Mouse (Mus musculus) embryonic facial prominence, embryonic 15.5 days (tissue): ENCODE measurements around the gene Sorcs1. TPM values are rescaled to one million over a fixed set of nuclear protein-coding genes. Genes with fewer than 3 reads are reported as not detected.
A peak's percentile ranks its signal among the peaks of the same experiment; 100 is the strongest.

ENCODE experiments used
- ATAC-seq: fragments of 200-750 bp; cut with Nextera tagmentation; 2 replicates; pipeline ENCODE4 v1.8.0; 2017; ENCODE audit warnings: low read depth, moderate TSS enrichment; ENCODE audit not compliant: insufficient number of reproducible peaks, low FRiP score, low TSS enrichment
- H3K27ac ChIP-seq: fragments of 300-500 bp; sonication (generic); replicated peaks from 2 replicates; pipeline ENCODE4 v1.5.1; 2015; ENCODE audit warnings: mild to moderate bottlenecking, inconsistent platforms
- H3K27me3 ChIP-seq: fragments of 300-500 bp; sonication (generic); 2 replicates; pipeline ENCODE4 v1.6.1; 2015; ENCODE audit warnings: inconsistent platforms
- H3K36me3 ChIP-seq: fragments of 300-500 bp; sonication (generic); 2 replicates; pipeline ENCODE4 v1.6.1; 2015; ENCODE audit warnings: mild to moderate bottlenecking, inconsistent platforms
- H3K4me1 ChIP-seq: fragments of 300-500 bp; sonication (generic); 2 replicates; pipeline ENCODE4 v1.6.1; 2015; ENCODE audit warnings: inconsistent platforms
- H3K4me2 ChIP-seq: fragments of 300-500 bp; sonication (generic); replicated peaks from 2 replicates; pipeline ENCODE4 v1.6.1; 2015; ENCODE audit warnings: mild to moderate bottlenecking, inconsistent platforms
- H3K4me3 ChIP-seq: fragments of 300-500 bp; sonication (generic); replicated peaks from 2 replicates; pipeline ENCODE4 v1.5.1; 2015; ENCODE audit warnings: mild to moderate bottlenecking, inconsistent platforms
- H3K9ac ChIP-seq: fragments of 300-500 bp; sonication (generic); 2 replicates; pipeline ENCODE4 v1.6.1; 2015; ENCODE audit warnings: inconsistent platforms
- H3K9me3 ChIP-seq: fragments of 300-500 bp; sonication (generic); replicated peaks from 2 replicates; pipeline ENCODE4 v1.6.1; 2016; ENCODE audit warnings: inconsistent platforms
- WGBS: fragments of 180-500 bp; shearing (Covaris S2); methylation state at CpG from one replicate; pipeline ENCODE4 v1.1.7; 2015; 5-methylcytosine and 5-hydroxymethylcytosine counted together
- polyA plus RNA-seq: library from polyadenylated mRNA; unstranded; fragments of >200 nt; fragmentation: Nextera tagmentation; extraction: Ambion mirVana; gene quantifications from 2 replicates; pipeline ENCODE4 v1.2.1, GENCODE M21; 2015

The Sorcs1 gene
- polyA plus RNA-seq: 2.6 and 2.7 TPM in 2 replicates

DNA sequence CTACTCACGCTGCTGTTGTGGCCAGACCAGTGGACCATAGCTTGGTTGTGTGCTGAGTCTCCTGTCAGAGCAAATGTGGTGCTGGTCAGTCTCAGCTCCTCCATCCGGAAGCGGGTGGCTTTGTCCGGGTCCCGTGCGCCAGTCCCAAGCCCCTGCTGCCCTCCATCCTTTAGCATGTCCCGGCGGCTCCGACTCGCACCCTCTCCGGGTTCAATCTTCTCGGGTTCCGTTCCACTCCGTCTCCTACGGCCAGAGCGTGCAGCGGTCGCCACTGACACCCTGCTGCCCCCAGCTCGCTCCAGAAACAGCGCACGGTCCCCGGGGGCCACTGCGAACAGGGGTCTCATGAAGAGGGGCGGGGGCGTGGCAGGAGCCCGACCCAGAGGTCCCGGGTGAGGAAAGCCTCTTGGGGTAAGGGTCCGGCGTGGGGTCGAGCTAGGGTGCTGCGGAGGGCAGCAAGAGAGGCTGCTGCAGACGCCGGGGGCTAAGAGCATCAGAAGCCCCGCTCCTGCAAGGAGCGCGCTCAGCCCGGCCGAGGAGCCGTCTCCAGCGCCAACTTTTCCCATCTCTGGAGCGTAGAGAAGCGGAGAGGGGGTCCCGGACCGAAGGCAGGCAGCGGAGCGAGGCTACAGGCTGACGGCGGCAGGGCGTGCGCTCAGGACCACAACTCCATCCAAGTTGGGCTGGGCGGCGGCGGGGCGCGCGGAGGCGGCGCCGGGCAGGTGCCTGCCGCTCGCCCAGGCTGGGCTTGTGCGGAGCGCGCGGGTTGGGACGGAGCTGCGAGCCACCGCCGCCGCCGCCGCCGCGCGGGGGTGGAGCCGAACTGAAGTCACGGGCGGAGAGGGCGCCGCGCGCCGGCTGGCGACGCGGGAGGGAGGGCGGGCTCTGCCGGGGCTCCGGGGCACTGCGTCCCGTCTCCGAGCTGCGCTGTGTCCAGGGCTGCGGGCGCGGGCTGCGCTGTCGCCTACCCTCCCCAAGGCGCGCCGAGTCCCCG is at the start of gene Sorcs1:
Gene Sorcs1 (minus strand): TSS at position 744 of the 994 bp plus-strand sequence.
- Histone ChIP-seq H3K4me3 (peak within 1 kb of the TSS; percentile 55), H3K9me3 (no peaks in the 10 kb centered on the region), H3K4me2 (peak within 1 kb of the TSS; percentile 97), H3K27me3 (peaks cover 32% of the 10 kb centered on the region), H3K9ac (peak within 1 kb of the TSS; percentile 28; the same call in 1 of the 2 replicates), H3K27ac (no peak within 1 kb of the TSS), H3K4me1 (peaks cover 7% of the 10 kb centered on the region), H3K36me3 (no peaks in the 10 kb centered on the region)
- ATAC-seq: peak; percentile 87
- under 1% methylated on average over 85 of the region's 102 CpGs for WGBS

DNA sequence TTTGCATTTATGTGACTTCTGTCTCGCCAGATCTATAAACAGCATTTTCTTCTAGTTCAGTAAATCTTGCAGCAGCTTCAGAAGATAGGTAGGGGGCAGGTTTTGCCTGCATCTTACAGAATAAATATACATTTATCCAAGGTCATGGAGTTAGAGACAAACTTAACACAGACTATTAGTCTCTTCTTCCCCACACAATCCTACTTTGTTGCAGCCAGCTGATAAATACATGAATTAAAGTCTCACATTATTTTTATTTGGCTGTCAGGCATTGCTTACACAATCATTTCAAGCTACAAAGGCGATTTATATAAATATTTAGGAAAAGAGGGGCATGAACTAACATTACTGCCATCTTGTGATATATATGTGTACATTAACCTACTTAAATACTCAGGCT is 4.8 kb upstream of the Sorcs1 start:
- no peak for ATAC-seq
- no peak overlapping the region for H3K9ac ChIP-seq
- no peak overlapping the region for H3K4me3 ChIP-seq
- H3K4me2 ChIP-seq: no peak overlapping the region
- H3K27ac ChIP-seq: no peak overlapping the region
- H3K9me3 ChIP-seq: no peaks in the 10 kb centered on the region
- H3K4me1 ChIP-seq: peaks cover 1% of the 10 kb centered on the region
- no peaks in the 10 kb centered on the region for H3K36me3 ChIP-seq
- 52% methylated on average over 2 of the region's 2 CpGs for WGBS
- H3K27me3 ChIP-seq: peaks cover 12% of the 10 kb centered on the region

DNA sequence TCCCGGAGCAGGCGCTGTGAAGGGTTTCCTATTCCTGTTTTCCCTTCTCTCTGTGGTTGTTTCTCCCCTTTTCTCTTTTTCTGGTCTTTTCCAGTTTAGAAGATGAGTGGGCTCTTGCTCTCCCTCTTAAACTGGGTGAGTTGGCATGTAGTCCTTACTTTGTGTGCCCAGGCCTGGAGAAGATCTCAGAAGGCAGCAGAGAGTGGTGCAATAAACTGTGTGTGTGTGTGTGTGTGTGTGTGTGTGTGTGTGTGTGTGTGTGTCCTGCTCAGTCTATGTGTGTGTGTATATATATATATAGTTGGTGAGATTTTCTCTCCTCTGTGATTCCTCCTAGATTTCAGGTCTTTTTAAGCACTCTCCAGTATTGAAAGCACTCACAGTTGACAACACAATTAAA is 500 bp upstream of the Sorcs1 start:
- no peak for ATAC-seq
- peaks cover 7% of the 10 kb centered on the region for H3K4me1 ChIP-seq
- peaks cover 32% of the 10 kb centered on the region for H3K27me3 ChIP-seq
- H3K9me3 ChIP-seq: no peaks in the 10 kb centered on the region
- H3K36me3 ChIP-seq: no peaks in the 10 kb centered on the region
- H3K4me3 ChIP-seq: peak overlapping the region; percentile 55
- WGBS: 0% methylated on average over 2 of the region's 2 CpGs
- H3K9ac ChIP-seq: no peak overlapping the region
- peak overlapping the region; percentile 97 for H3K4me2 ChIP-seq
- H3K27ac ChIP-seq: no peak overlapping the region

DNA sequence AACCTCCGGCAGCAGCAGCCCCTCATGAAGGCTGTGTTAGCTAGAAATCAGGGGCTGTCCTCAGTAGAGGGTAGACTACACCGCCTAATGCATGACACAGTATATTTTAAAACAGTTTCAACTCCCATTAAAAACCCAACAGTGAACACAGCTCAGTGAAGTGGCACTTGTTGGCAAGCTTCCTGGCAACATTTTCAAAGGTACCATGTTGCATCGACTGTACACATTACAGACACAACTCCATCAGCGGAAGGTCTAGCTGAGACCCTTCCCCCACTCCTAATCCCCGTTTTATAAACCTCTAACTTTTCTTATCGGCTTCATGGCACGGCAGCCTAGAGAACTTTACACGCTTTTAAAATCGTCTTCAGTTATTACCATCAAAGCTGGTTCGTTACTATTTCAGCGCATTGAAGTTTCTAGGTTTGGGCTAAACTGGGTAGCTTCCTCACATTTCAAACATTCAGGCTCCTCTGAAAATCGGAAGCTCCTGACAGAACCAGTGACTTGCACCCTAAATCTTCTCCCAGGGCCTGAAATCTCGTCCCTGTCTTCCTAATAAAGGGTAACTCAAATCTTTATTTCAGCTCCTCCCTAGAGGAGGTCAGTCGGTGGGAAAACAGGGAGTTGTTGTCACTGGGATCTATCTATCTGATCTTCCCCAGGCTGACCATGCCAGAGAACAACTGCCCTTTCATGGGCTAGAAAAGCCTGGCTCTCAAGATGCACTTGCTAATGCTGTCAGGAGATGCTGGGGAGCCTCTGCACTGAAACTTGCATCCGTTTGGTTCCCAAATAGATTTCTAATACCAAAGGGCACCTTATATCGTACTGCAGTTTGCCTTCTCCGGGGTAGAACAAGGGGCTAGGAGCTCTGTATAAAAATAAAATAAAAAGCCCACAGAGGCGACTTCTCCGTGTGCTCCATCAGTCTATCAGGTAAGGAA is 1.6 kb downstream of the Sorcs1 start:
- ATAC-seq: no peak
- peak overlapping the region; percentile 55 for H3K4me3 ChIP-seq
- H3K4me1 ChIP-seq: peaks cover 7% of the 10 kb centered on the region
- no peaks in the 10 kb centered on the region for H3K9me3 ChIP-seq
- H3K9ac ChIP-seq: no peak overlapping the region
- WGBS: 32% methylated on average over 19 of the region's 19 CpGs
- H3K27me3 ChIP-seq: peaks cover 32% of the 10 kb centered on the region
- no peak overlapping the region for H3K27ac ChIP-seq
- peak overlapping the region; percentile 97 for H3K4me2 ChIP-seq
- H3K36me3 ChIP-seq: no peaks in the 10 kb centered on the region

DNA sequence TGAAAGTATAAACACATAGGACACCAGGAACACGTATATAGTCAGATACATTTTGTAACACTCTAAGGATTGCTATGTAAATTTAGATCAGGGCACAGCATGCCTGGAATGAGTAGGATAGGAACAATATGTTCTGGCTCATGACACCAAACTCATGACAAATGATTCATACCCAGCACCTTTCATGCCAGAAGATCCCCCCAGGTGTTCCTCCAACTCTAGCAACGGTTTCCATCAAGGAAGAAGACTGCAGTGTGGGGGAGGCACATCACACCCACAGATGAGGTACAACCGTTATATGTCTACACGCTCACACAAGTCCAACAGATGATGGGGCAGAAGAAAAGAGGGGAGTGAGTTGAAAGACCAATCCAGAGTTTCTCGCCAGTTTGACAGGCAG is 3.5 kb downstream of the Sorcs1 start:
- no peak overlapping the region for H3K9ac ChIP-seq
- no peak overlapping the region for H3K4me2 ChIP-seq
- 65% methylated on average over 5 of the region's 5 CpGs for WGBS
- ATAC-seq: no peak
- peaks cover 7% of the 10 kb centered on the region for H3K4me1 ChIP-seq
- no peaks in the 10 kb centered on the region for H3K36me3 ChIP-seq
- H3K27ac ChIP-seq: no peak overlapping the region
- H3K4me3 ChIP-seq: no peak overlapping the region
- H3K9me3 ChIP-seq: no peaks in the 10 kb centered on the region
- peaks cover 32% of the 10 kb centered on the region for H3K27me3 ChIP-seq

DNA sequence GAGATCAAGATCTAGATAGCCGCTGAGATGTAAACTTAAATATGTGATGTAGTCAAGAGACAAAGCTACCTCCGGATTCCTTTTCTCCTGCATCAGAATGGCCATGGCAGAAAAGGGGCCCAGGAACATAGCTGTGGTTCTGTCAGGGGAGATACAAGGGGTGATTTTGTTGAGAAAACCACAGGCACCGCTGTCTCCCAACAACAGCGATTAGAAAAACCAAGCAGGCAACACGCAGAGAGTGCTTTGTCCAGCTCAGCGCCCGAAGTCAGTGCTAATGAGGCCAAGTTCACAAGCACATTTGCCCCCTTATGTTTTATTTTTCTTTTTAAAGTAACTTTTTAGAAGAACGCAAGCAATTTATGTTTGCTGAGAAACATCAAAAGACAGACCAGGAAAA is 10.9 kb downstream of the Sorcs1 start:
- no peak for ATAC-seq
- Histone ChIP-seq H3K4me2 (no peak overlapping the region), H3K9ac (no peak overlapping the region), H3K27ac (no peak overlapping the region), H3K36me3 (no peaks in the 10 kb centered on the region), H3K4me1 (no peaks in the 10 kb centered on the region), H3K27me3 (no peaks in the 10 kb centered on the region), H3K9me3 (no peaks in the 10 kb centered on the region), H3K4me3 (no peak overlapping the region)
- WGBS: 67% methylated on average over 8 of the region's 8 CpGs

DNA sequence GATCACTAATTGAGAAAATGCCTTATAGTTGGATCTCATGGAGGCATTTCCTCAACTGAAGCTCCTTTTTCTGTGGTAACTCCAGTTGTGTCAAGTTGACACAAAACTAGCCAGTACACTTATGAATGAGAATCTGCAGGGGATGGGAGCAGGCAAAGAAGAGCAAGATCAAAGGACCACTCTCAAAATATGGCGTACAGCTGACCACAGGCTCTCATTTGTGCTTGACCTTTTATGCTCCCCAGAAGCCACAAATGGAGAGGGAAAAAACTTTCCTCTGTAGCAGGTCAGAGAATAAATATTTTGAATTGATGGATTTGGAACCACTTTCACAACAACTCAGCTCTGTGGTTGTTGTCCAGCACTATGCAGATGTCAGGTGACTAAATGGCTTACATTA is 14.1 kb downstream of the Sorcs1 start:
- no peak overlapping the region for H3K4me2 ChIP-seq
- no peaks in the 10 kb centered on the region for H3K9me3 ChIP-seq
- ATAC-seq: no peak

DNA sequence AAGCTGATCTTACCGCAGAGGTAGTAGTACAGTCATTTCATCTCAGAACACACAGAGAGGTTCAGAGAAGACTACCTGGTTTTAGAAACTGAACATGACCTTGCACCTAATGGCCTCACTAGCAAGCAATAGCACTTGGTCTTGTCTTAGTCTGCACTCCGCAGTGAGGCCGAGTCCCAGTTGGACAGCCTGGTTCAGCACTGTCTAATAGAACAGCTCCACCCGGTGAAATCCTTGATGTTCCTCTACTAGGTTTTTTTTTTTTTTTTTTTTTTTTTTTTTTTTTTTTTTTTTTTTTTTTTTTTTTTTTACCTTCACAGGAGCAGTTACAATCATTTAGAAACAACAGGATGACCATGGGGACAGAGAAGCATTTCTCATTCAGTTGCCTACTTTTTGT is 19.3 kb downstream of the Sorcs1 start:
- Histone ChIP-seq H3K27me3 (no peaks in the 10 kb centered on the region), H3K9ac (no peak overlapping the region), H3K27ac (no peak overlapping the region), H3K9me3 (no peaks in the 10 kb centered on the region), H3K36me3 (no peaks in the 10 kb centered on the region), H3K4me3 (no peak overlapping the region), H3K4me1 (no peaks in the 10 kb centered on the region), H3K4me2 (no peak overlapping the region)
- WGBS: 56% methylated on average over 4 of the region's 4 CpGs
- ATAC-seq: no peak

More for the DNA sequence above, 14.1 kb downstream of the Sorcs1 start:
- H3K27ac ChIP-seq: no peak overlapping the region
- H3K4me1 ChIP-seq: no peaks in the 10 kb centered on the region
- no peaks in the 10 kb centered on the region for H3K36me3 ChIP-seq
- no peak overlapping the region for H3K4me3 ChIP-seq
- H3K9ac ChIP-seq: no peak overlapping the region
- no peaks in the 10 kb centered on the region for H3K27me3 ChIP-seq
- WGBS: 44% methylated on average over 1 of the region's 1 CpGs

DNA sequence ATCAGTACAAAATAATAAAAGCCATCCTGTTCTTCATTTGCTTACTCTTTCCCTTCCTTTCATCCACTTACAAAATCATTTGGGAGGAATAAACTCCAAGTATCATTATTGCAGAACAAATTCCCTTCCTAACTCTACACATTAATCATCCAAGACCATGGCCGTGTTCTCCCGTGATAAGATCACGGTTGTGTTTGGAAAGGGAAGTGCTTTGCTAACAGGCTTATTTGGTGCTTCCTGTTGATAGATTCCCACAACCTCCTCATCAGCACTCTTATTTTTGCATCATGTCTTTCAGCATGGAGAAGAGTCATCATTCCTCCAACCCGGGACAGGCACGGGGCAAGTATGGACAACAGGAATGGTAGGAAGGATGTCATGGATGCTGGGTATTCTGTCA is 25.7 kb downstream of the Sorcs1 start:
- Histone ChIP-seq H3K4me1 (no peaks in the 10 kb centered on the region), H3K27me3 (no peaks in the 10 kb centered on the region), H3K27ac (no peak overlapping the region), H3K4me2 (no peak overlapping the region), H3K9me3 (no peaks in the 10 kb centered on the region), H3K36me3 (no peaks in the 10 kb centered on the region), H3K9ac (no peak overlapping the region), H3K4me3 (no peak overlapping the region)
- 71% methylated on average over 5 of the region's 5 CpGs for WGBS
- ATAC-seq: no peak

DNA sequence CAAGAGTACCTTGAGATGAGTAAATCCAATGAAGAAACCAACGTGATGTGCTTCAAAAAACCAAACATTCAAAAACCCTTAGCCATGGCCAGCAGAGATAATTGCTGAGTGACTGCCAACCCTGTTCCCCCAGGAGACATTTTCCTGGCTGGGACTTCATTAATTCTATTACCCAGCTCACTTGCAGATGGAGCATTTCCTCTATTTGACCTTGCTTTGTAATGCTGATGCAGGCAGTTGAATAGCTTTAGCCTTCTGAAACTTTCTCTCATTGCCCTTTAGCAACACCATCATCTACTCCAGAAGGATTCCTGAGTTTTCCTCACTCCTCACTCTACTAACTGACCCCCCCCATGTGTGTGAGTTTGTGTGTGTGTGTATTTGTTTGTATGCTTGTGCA is 34.6 kb downstream of the Sorcs1 start:
- Histone ChIP-seq H3K27ac (no peak overlapping the region), H3K4me2 (no peak overlapping the region), H3K4me3 (no peak overlapping the region), H3K4me1 (no peaks in the 10 kb centered on the region), H3K36me3 (no peaks in the 10 kb centered on the region), H3K9me3 (no peaks in the 10 kb centered on the region), H3K27me3 (no peaks in the 10 kb centered on the region), H3K9ac (no peak overlapping the region)
- 47% methylated on average over 1 of the region's 1 CpGs for WGBS
- ATAC-seq: no peak

DNA sequence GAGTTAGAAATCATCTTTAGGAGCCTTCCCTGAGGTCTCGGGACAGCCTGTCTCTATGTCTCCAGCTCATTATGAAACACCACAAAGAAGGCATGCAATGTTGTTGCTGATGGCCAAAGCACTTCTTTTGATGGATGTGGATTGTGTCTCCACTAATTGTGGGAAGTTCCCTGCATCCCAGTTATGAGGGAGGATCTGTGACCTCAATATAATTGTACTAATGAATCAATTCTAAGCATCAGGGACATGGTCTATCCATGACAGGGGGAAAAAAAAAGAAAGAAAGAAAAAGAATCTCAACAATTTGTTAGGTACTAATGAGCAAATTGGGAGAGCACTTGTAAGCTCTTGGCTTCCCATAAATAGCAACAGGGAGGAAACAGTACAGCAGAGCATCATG is 36.3 kb downstream of the Sorcs1 start:
- WGBS: 80% methylated on average over 1 of the region's 1 CpGs
- Histone ChIP-seq H3K9ac (no peak overlapping the region), H3K27ac (no peak overlapping the region), H3K4me2 (no peak overlapping the region), H3K4me1 (no peaks in the 10 kb centered on the region), H3K9me3 (no peaks in the 10 kb centered on the region), H3K27me3 (no peaks in the 10 kb centered on the region), H3K36me3 (no peaks in the 10 kb centered on the region), H3K4me3 (no peak overlapping the region)
- no peak for ATAC-seq
